Mouse (Mus musculus) MEL (cell line): Measurements from ENCODE around the gene Gm49711.

Experiments
- BHLHE40 ChIP-seq: IDR thresholded peaks from 2 replicates; pipeline ENCODE4 v1.6.1; 2012; ENCODE audit warnings: low read depth, mild to moderate bottlenecking, inconsistent platforms, low read length, improper control_type of control experiment, borderline replicate concordance
- CTCF ChIP-seq, 3 experiments: IDR thresholded peaks in 2 of 3; conservative IDR thresholded peaks in 1 of 3; 2 replicates each; pipeline ENCODE4 v1.5.1; 2011 to 2012; ENCODE audit warnings: low read length in 3 of 3, low read depth in 2 of 3, mild to moderate bottlenecking in 2 of 3, improper control_type of control experiment in 1 of 3, inconsistent platforms in 1 of 3, mixed read lengths in 1 of 3, moderate library complexity in 1 of 3; ENCODE audit not compliant: control insufficient read depth in 1 of 3, insufficient read depth in 1 of 3, poor library complexity in 1 of 3, severe bottlenecking in 1 of 3
- GATA1 ChIP-seq: IDR thresholded peaks from 2 replicates; pipeline ENCODE4 v1.6.1; 2011; ENCODE audit warnings: low read depth, low read length, improper control_type of control experiment
- HCFC1 ChIP-seq: IDR thresholded peaks from 2 replicates; pipeline ENCODE4 v1.6.1; 2012; ENCODE audit warnings: low read depth, mild to moderate bottlenecking, inconsistent platforms, low read length, improper control_type of control experiment, moderate library complexity
- JUND ChIP-seq: IDR thresholded peaks from 2 replicates; pipeline ENCODE4 v1.6.1; 2011; ENCODE audit warnings: low read depth, mild to moderate bottlenecking, improper control_type of control experiment, low read length
- KAT2A ChIP-seq: conservative IDR thresholded peaks from 2 replicates; pipeline ENCODE4 v1.6.1; 2012; ENCODE audit warnings: low read depth, low read length, improper control_type of control experiment, inconsistent platforms
- MEF2A ChIP-seq: IDR thresholded peaks from 2 replicates; pipeline ENCODE4 v1.6.1; 2014; ENCODE audit warnings: low read depth, mild to moderate bottlenecking, inconsistent platforms, low read length, improper control_type of control experiment; ENCODE audit not compliant: poor library complexity, insufficient replicate concordance, severe bottlenecking; ENCODE audit errors: extremely low read depth
- POLR2A ChIP-seq, 2 experiments: IDR thresholded peaks; 2 replicates each; pipeline ENCODE4 v1.6.1; 2011 to 2012; ENCODE audit warnings: low read length in 2 of 2, mild to moderate bottlenecking in 2 of 2, control low read depth in 1 of 2, improper control_type of control experiment in 1 of 2, low read depth in 1 of 2, moderate library complexity in 1 of 2; ENCODE audit not compliant: control insufficient read depth in 1 of 2, insufficient read depth in 1 of 2, poor library complexity in 1 of 2
- SMC3 ChIP-seq: IDR thresholded peaks from 2 replicates; pipeline ENCODE4 v1.6.1; 2011; ENCODE audit warnings: low read depth, low read length, improper control_type of control experiment
- ZC3H11A ChIP-seq: IDR thresholded peaks from 2 replicates; pipeline ENCODE4 v1.6.1; 2012; ENCODE audit warnings: low read depth, mild to moderate bottlenecking, inconsistent platforms, low read length, improper control_type of control experiment

DNA sequence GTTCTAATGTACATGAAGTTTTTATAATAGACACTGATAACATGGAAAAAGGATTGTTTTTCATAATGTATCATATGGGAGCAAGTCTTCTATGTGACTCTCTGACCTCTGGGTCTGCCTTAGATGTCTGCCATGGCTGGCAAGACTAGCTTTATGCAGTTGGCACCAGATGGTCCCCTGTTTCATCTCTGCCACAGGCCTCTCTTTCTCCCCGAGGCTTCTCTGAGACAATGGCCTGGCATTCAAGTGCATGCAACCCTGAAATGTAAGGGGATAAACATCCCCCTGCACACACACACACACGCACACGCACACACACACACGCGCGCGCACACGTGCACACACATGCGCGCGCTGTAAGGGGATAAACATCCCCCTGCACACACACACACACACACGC is 82.9 kb downstream of the Gm49711 start:
- TF ChIP-seq JUND (no peak), SMC3 (no peak), KAT2A (no peak), BHLHE40 (no peak), MEF2A (no peak), ZC3H11A (no peak), CTCF (IDR thresholded peaks at IDR 0.05 in 2 of 3, conservative IDR thresholded peaks at IDR 0.05 in 1 of 3; ENCODE audit: control insufficient read depth in 1 of 3, insufficient read depth in 1 of 3, low read depth in 2 of 3, low read length in 3 of 3, poor library complexity in 1 of 3, severe bottlenecking in 1 of 3) (no peak), POLR2A (IDR thresholded peaks at IDR 0.05; ENCODE audit: control insufficient read depth in 1 of 2, insufficient read depth in 1 of 2, low read depth in 1 of 2, low read length in 2 of 2, poor library complexity in 1 of 2) (no peak), GATA1 (no peak), HCFC1 (no peak)
